Mouse (Mus musculus) erythroblast, embryonic 14.5 days (primary cell): ENCODE measurements around the gene Gm6096.

Experiments
- GATA1 ChIP-seq: IDR thresholded peaks from 2 replicates; pipeline ENCODE4 v1.6.1; 2012; ENCODE audit warnings: low read length, inconsistent platforms, mixed read lengths
- TAL1 ChIP-seq: IDR thresholded peaks from 3 replicates; pipeline ENCODE4 v1.6.1; 2012; ENCODE audit warnings: low read length, inconsistent platforms, mixed read lengths

GRCm38 (mm10) chr7:34226086-34226485 is 24.8 kb upstream of the Gm6096 start:
- TF ChIP-seq GATA1 = no peak
- TF ChIP-seq TAL1 = no peak
